Mouse (Mus musculus): ENCODE results near the gene Plekhb2. TPM values are rescaled to one million over a fixed set of nuclear protein-coding genes. Genes with fewer than 3 reads are reported as not detected.
A peak's percentile ranks its signal among the peaks of the same experiment; 100 is the strongest.

Gene Plekhb2
- polyA plus RNA-seq, 1 experiment: 209 TPM

DNA sequence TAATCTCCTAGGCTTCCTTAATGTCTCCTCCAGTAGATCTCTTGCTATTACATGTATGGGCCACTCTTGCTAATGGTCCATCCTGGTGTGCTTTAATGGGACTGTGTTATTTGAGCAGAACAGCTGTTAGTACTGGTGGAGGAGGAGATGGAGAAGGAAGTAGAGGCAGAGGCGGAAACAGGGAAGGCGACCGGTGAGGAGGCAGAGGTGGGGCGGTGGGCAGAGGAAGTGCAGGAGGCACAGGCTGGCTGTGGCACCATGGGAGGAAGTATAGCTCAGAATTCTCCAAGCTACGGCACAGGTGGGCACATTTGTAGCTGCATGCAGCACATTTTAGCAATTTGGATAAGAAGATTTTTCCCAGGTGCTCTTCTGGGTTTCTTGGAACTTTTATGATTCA lies 23.8 kb downstream of the Plekhb2 start:
- no peak overlapping the region for H3K27ac ChIP-seq (ENCODE audit: insufficient read depth, low read length)
- DNase-seq: no peak
- WGBS: 94% methylated on average over 5 of the region's 5 CpGs
- TF ChIP-seq POLR2A (IDR thresholded peaks at IDR 0.05; ENCODE audit: borderline replicate concordance, insufficient read depth, low read length) (no peak), CTCF (IDR thresholded peaks at IDR 0.05; ENCODE audit: borderline replicate concordance, insufficient read depth, low read depth, low read length) (no peak)
- H3K4me1 ChIP-seq (ENCODE audit: control insufficient read depth, insufficient read depth, low read length): no peaks in the 10 kb centered on the region
- no peaks in the 10 kb centered on the region for H3K27me3 ChIP-seq (ENCODE audit: control insufficient read depth, insufficient read depth, low read length)
- no peak overlapping the region for H3K4me3 ChIP-seq (replicated peaks; ENCODE audit: insufficient read depth, low read depth, low read length)

GRCm38 (mm10) chr1:34879611-34880010 lies 29.8 kb downstream of the Plekhb2 start:
- TF ChIP-seq POLR2A (IDR thresholded peaks at IDR 0.05; ENCODE audit: borderline replicate concordance, insufficient read depth, low read length) (no peak), CTCF (IDR thresholded peaks at IDR 0.05; ENCODE audit: borderline replicate concordance, insufficient read depth, low read depth, low read length) (no peak)
- no peak for DNase-seq
- Histone ChIP-seq H3K4me1 (ENCODE audit: control insufficient read depth, insufficient read depth, low read length) (no peaks in the 10 kb centered on the region), H3K4me3 (replicated peaks; ENCODE audit: insufficient read depth, low read depth, low read length) (no peak overlapping the region), H3K27ac (ENCODE audit: insufficient read depth, low read length) (no peak overlapping the region), H3K27me3 (ENCODE audit: control insufficient read depth, insufficient read depth, low read length) (no peaks in the 10 kb centered on the region)
- WGBS: 70% methylated on average over 6 of the region's 6 CpGs

DNA sequence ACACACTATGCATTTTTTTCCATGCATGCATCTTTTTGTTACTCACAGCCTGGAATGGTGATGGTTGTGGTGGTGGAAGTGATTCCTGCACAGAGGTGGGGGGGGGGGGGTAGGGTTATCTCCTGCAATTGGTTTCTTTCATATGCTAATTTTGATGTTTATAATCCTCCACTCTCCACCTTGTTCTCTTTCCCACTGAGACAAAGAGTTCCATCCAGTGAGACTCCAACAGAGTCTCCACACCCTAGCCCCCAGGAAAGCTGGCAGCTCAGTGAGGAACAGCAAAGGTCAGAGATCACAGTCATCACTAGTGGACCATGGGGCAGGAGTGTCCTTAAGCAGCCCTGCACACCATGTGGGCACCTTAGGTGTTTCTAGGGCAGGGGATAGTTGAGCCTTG lies 34.0 kb downstream of the Plekhb2 start:
- H3K4me3 ChIP-seq (replicated peaks; ENCODE audit: insufficient read depth, low read depth, low read length): no peak overlapping the region
- no peak for DNase-seq
- no peak overlapping the region for H3K27ac ChIP-seq (ENCODE audit: insufficient read depth, low read length)
- H3K4me1 ChIP-seq (ENCODE audit: control insufficient read depth, insufficient read depth, low read length): no peaks in the 10 kb centered on the region
- no peak for TF ChIP-seq CTCF (IDR thresholded peaks at IDR 0.05; ENCODE audit: borderline replicate concordance, insufficient read depth, low read depth, low read length)
- no peak for TF ChIP-seq POLR2A (IDR thresholded peaks at IDR 0.05; ENCODE audit: borderline replicate concordance, insufficient read depth, low read length)
- no peaks in the 10 kb centered on the region for H3K27me3 ChIP-seq (ENCODE audit: control insufficient read depth, insufficient read depth, low read length)

GRCm38 (mm10) chr1:34891559-34892289 lies 41.9 kb downstream of the Plekhb2 start:
- DNase-seq: peak; percentile 47 to 53
- no peaks in the 10 kb centered on the region for H3K4me1 ChIP-seq (ENCODE audit: control insufficient read depth, insufficient read depth, low read length)
- 57% methylated on average over 14 of the region's 14 CpGs for WGBS
- TF ChIP-seq CTCF (IDR thresholded peaks at IDR 0.05; ENCODE audit: borderline replicate concordance, insufficient read depth, low read depth, low read length) (peak; percentile 82), POLR2A (IDR thresholded peaks at IDR 0.05; ENCODE audit: borderline replicate concordance, insufficient read depth, low read length) (no peak)
- H3K4me3 ChIP-seq (replicated peaks; ENCODE audit: insufficient read depth, low read depth, low read length): no peak overlapping the region
- no peak overlapping the region for H3K27ac ChIP-seq (ENCODE audit: insufficient read depth, low read length)
- H3K27me3 ChIP-seq (ENCODE audit: control insufficient read depth, insufficient read depth, low read length): no peaks in the 10 kb centered on the region

DNA sequence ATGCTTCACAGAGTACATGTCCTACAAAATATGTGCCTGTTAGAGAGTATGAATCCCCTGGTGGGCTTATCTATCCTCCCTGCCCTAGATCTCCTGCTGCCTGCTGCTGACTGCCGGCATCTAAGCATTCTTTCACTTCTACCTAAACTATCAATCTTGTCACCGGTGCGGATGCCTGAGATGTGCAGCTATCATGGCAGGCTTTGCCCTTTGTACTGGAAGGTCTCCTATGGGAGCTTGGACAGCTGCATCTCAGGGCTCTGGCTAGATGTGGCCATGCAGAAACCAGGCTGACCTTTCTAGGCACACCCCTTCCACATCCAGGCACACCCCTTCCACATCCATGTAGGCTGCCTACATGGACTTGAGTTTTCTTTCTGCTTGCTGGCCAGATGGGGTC lies 42.7 kb downstream of the Plekhb2 start:
- Histone ChIP-seq H3K27ac (ENCODE audit: insufficient read depth, low read length) (no peak overlapping the region), H3K4me1 (ENCODE audit: control insufficient read depth, insufficient read depth, low read length) (no peaks in the 10 kb centered on the region), H3K27me3 (ENCODE audit: control insufficient read depth, insufficient read depth, low read length) (no peaks in the 10 kb centered on the region), H3K4me3 (replicated peaks; ENCODE audit: insufficient read depth, low read depth, low read length) (no peak overlapping the region)
- WGBS: 88% methylated on average over 3 of the region's 3 CpGs
- no peak for DNase-seq
- TF ChIP-seq POLR2A (IDR thresholded peaks at IDR 0.05; ENCODE audit: borderline replicate concordance, insufficient read depth, low read length) (no peak), CTCF (IDR thresholded peaks at IDR 0.05; ENCODE audit: borderline replicate concordance, insufficient read depth, low read depth, low read length) (no peak)

DNA sequence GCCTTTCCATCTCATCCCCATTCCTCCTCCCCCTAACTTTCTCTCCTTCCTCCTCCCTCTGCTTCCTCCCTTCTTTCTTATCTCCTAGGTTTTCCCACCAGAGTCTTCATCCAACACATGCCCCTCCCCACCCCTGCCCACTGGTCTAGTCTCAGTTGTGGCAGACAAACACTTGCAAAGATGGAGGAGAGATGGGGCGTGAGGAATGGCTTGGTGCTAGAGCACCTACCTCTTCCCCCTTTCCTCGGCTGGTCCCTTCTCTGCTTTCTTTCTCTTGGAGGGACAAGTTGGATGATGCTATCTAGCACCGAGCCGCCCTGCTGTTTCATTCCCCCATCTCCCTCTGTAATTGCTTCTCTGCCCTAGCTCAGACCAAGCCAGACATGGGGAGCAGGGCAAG lies 43.6 kb downstream of the Plekhb2 start:
- H3K4me3 ChIP-seq (replicated peaks; ENCODE audit: insufficient read depth, low read depth, low read length): no peak overlapping the region

DNA sequence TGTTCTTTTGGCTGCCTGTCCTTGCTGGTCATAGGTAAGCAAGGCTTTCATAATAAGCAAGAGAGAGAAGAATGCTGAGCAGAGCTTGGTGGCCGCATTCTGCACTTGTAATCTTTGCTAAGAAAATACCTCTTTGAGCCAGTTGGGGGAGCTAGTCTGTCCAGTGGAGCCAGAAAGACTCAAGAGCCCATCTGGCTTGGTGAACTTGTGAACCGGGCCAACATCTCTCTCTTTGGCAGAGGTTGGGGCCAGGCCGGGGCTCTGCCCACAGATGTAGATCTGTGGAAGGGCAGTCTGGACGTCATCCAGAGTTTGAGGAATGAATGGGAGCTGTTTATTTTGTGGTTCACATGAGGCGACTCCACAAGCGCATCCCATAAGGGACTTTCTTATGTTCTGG lies 44.1 kb downstream of the Plekhb2 start:
- TF ChIP-seq CTCF (IDR thresholded peaks at IDR 0.05; ENCODE audit: borderline replicate concordance, insufficient read depth, low read depth, low read length) (peak; percentile 45; the same call in 1 of the 2 replicates), POLR2A (IDR thresholded peaks at IDR 0.05; ENCODE audit: borderline replicate concordance, insufficient read depth, low read length) (no peak)
- Histone ChIP-seq H3K4me3 (replicated peaks; ENCODE audit: insufficient read depth, low read depth, low read length) (no peak overlapping the region), H3K4me1 (ENCODE audit: control insufficient read depth, insufficient read depth, low read length) (no peaks in the 10 kb centered on the region), H3K27ac (ENCODE audit: insufficient read depth, low read length) (no peak overlapping the region), H3K27me3 (ENCODE audit: control insufficient read depth, insufficient read depth, low read length) (no peaks in the 10 kb centered on the region)
- peak in 1 of 2 experiments; percentile 17 for DNase-seq
- WGBS: 30% methylated on average over 6 of the region's 6 CpGs

More for the DNA sequence above, 43.6 kb downstream of the Plekhb2 start:
- no peak overlapping the region for H3K27ac ChIP-seq (ENCODE audit: insufficient read depth, low read length)
- no peak for DNase-seq
- TF ChIP-seq CTCF (IDR thresholded peaks at IDR 0.05; ENCODE audit: borderline replicate concordance, insufficient read depth, low read depth, low read length): no peak
- no peak for TF ChIP-seq POLR2A (IDR thresholded peaks at IDR 0.05; ENCODE audit: borderline replicate concordance, insufficient read depth, low read length)
- no peaks in the 10 kb centered on the region for H3K4me1 ChIP-seq (ENCODE audit: control insufficient read depth, insufficient read depth, low read length)
- WGBS: 87% methylated on average over 4 of the region's 4 CpGs
- no peaks in the 10 kb centered on the region for H3K27me3 ChIP-seq (ENCODE audit: control insufficient read depth, insufficient read depth, low read length)

DNA sequence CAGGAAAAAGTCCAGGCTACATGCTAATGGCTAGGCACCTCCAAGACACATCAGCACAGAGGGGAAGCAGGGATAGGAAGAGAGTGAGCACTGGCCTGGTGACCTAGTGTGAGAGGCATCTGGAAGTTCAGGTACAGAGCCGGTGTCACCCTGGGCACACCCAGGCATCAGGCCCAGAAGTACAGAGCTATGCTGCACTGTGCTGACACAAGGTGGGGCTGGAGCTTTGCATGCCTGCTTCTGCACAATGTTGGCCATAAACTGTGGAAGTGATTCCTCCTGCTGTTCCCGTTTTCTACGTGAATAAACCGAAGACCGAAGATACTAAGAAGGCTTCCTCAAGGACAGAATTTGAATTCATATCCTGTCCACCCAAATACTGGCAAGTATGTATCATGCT lies 46.3 kb downstream of the Plekhb2 start:
- TF ChIP-seq POLR2A (IDR thresholded peaks at IDR 0.05; ENCODE audit: borderline replicate concordance, insufficient read depth, low read length) (no peak), CTCF (IDR thresholded peaks at IDR 0.05; ENCODE audit: borderline replicate concordance, insufficient read depth, low read depth, low read length) (no peak)
- no peaks in the 10 kb centered on the region for H3K27me3 ChIP-seq (ENCODE audit: control insufficient read depth, insufficient read depth, low read length)
- H3K4me1 ChIP-seq (ENCODE audit: control insufficient read depth, insufficient read depth, low read length): no peaks in the 10 kb centered on the region
- H3K27ac ChIP-seq (ENCODE audit: insufficient read depth, low read length): no peak overlapping the region
- no peak for DNase-seq
- H3K4me3 ChIP-seq (replicated peaks; ENCODE audit: insufficient read depth, low read depth, low read length): no peak overlapping the region
- 82% methylated on average over 5 of the region's 5 CpGs for WGBS
